Mouse (Mus musculus) adrenal gland, postnatal 14 days (tissue): ENCODE results near the gene Cfap43. TPM values are rescaled to one million over a fixed set of nuclear protein-coding genes. Genes with fewer than 3 reads are reported as not detected.

Experiments
- DNase-seq: peaks from one replicate; pipeline ENCODE4 v3.0.0; 2021; ENCODE audit warnings: mixed read lengths
- total RNA-seq: library from RNA; stranded (reverse); gene quantifications from 2 replicates; pipeline ENCODE4 v1.2.3, GENCODE M21; 2021

The Cfap43 gene
- total RNA-seq, 1 experiment from 2014 or later = not detected

DNA sequence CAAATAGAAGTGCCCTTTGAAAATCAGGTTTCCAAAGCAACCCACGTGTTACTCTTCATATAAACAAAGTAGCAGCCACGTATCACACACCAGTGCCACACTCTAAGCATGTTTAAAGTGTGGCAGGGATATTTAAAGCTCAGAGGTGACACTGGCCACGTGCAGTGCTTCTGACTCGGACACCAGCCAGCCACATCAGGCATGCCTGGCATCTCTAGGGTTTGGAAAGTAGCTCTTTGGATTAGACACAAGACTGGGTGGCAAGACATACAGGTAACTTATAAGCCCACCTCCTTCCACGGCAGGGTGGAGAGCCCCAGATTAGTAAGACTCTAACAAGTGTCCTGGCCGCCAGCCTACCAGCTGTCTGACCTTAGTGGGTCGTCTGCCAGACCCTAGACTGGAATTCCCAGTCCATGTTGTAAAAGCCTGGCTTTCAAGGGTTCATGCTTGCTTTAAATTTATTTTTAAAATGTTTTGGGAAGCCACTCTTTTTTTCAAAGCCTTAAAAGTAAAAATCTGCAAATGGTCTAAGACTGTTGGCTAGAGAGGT, 33.8 kb downstream of the Cfap43 start:
- DNase-seq = no peak

DNA sequence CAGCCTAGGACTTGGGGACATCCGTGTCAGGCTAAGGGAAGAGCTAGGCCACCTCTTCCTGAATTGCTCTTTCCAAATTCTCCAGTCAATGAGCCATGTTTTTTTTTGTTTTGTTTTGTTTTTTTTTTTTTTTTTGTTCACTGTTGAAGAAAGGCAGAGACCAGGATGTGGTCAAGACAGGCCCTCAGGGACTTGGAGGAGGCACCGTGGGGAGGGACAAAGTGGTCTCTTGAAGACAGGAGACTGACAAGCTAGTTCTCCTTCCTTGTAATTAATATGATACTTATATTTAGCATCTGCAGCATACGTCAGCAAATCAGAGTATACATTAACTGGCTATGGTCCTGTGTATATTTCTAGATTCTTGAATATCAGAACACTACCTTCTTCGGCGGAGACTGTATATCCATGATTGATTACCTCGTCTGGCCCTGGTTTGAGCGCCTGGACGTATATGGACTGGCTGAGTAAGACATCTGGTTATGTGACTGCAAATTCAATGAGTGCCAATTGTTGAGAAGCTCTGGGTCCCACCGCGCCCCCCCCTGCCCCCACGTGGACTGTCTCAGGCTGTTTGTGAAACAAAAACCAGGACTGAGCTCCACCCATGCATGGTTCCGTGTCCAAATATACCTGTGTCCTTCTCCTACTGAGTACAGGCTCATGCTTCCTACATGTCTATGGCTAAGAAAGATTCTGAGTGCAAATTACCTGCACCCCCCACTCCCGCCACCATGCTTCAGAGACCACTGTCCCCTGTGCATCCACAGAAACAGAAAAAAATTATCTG, 34.6 kb downstream of the Cfap43 start:
- no peak for DNase-seq

DNA sequence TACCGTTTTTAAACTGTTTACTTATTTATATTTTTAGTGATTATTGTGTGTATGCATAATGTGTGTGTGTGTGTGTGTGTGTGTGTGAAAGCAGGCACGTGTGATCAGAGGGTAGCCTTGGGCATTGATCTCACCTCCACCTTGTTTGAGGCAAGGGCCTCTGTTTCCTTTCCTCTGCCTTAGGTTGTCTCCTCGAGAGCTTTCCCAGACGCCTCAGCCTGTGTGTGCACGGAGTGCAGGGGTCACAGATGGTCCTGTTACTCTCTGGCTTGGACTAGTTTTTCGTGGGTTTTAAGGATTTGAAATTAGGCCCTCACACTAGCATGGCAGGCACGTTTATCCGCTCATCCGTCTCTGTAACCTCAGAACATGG, 36.2 kb downstream of the Cfap43 start:
- no peak for DNase-seq

DNA sequence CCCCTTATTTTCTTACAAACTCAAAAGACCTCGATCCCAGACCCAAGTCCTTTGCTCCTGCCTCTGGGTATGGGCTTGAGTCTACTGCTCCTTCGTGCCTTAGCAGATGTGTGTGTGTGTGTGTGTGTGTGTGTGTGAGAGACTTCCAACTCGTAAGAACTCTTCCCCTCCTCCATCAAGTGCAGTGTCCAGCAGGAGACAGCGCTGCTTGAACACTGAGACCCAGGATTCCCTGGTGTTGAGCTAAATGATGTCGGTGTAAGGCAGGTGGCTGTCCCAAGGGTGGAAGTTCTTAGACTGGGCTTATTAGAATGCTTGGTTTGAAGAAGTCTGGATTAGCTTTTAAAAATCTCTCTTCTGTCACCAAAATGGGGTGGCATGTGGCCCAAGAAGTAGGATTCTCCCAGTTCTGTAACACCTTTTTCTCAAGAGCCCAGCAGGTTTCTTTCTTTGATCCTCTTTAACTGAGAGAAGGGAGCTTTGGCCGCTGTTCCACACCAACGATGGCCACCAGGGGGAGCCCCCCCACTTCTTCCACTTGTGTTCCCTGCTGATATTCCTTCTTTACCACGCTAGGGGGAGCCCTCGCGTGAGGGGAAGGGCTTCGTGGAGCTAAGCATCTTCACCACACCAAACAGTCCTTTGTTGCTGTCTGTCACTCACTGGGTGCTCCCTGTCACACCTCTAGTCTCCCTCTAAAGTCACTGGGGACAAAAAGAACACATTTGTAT, 36.8 kb downstream of the Cfap43 start:
- DNase-seq = peak; percentile 91

DNA sequence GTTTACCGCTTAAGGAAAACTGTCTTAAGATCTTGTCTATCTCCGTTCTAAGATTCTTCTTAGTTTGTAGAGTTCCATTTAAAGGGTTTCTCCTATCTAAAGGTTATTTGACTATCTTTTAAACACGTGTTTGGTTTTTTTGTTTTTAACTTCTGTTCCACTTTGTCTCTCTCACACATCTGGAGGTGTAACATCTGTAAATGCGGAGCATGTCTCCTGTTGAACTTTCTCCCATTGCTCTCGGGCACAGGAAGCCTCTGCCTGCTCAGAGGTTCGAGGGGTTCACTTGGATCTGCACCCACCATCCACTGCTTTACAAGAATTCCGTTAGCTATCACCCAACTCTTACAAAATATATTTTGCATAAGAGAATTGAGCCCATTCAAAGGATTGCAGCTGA, 37.5 kb downstream of the Cfap43 start:
- no peak for DNase-seq

DNA sequence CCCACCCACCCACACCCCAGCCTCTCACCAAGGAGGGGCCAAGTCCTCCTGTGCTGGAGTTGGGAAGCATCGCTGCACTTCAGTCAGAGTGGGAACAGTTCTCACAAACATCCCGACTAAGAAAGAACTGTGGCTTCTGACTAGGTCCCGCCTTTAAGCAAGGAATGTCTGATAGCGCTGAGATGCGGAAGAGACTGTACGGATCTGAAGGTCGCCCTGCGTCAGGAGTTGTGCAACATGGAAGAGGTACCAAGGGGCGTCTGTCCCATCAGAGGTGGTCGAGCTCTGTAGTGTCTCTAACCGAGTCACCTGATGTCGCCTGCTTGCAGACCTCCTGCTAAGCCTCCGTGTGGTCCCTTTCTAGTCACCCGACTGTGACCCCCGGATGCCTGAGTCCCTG, 42.8 kb downstream of the Cfap43 start:
- DNase-seq = no peak

DNA sequence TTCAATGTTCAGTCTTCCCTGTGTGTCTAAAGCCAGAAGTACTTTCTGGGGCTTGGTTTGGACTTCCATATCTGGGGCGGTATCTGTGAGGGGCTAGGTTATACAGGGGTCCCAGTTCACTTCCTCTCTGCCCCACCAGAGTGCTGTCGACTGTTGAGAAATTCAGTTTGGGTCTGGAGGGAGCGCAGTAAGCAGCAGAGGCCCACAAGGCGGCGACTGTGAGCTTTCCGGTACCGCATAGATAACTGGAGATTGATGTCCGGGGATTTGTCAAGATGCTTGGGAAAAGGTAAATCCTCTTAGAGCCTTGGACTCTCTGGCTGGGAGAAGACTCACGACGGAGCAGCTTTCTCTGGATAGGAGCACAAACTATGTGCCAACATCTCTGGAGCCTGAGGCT, 47.6 kb downstream of the Cfap43 start:
- no peak for DNase-seq

DNA sequence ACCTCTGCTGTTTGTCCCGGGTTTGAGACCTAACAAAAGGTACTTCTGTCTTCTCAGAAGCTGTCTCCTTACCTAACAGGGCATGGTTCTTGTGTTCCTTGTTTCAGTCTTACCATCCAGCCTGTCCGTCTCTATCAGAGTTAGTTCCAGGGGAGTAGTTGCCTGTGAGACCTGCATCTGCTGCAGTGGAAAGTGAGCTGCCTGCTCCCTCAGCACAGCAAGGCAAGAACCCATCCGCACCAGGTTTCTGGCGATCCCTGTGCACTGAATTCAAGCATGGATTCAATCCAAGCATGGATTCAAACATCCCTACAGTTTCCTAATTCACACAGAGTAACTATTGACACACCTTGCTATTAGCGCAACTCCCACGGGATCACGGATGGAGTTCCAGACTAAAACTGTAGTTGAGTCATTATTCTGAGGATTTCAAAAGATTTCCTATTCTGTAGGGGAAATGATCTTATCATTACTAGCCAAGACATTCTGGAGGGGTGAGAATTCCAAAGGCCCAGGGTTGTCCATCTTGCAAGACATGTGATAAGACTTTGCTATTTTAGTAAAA, 48.9 kb downstream of the Cfap43 start:
- DNase-seq = no peak

DNA sequence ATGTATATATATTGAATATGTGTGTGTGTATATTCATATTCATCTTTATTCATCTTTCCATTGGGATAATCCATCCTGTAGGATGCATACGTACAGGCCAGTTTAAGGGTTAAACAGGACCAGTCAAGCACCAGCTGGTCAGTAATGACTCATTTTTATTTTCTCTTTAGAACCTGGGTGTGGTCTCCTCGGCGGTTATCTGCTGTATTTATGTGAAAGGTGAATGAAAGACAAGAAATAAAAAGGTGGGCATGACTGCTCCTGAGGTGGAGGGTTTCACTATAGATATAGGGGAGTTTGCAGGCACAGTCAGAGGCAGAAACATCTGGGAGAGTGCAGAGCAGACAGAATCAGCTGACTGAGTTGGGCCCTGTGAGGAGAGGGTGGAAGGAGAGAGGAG, 49.6 kb downstream of the Cfap43 start:
- no peak for DNase-seq

DNA sequence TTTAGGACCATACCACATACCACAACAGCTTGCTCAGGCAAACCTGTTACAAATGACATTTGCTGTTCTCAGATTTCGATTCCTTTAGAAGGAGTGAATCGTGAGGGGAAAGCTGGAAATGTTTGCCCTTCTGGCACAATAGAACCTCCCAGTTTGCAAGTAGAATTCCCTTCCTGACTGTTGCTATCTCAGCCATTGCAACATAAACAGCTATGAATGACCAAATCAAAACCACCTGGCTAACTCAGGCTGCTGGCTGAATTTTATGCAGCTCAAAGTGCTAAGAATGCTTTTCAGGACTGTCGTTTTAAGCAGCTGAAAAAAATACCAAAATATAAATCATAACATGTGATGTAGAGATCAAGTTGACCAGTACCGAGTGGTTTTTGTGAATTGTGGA, 50.1 kb downstream of the Cfap43 start:
- DNase-seq = no peak

DNA sequence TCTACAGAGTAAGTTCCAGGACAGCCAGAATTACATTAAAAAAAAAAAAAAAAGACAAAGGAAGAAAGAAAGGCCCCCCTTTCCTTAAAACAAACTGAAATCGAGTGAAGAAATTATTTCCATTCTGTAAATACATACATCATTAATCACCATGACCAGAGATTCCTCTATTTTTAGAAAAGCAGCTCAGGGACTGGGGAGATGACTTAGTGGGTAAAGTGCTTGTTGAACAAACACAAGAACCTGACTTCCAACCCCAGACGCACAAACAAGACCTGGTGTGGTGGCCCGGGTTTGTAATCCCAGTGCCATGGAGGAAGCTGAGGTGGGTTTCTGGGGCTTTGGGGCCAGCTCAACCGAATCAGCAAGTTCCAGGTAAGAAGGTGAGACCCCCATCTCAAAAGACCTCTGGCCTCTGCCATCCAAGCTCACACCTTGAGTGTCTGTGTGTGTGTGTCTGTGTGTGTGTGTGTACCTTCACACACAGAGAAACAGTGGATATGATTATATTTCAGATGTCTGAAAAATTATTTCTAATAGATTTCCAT, 51.4 kb downstream of the Cfap43 start:
- no peak for DNase-seq

DNA sequence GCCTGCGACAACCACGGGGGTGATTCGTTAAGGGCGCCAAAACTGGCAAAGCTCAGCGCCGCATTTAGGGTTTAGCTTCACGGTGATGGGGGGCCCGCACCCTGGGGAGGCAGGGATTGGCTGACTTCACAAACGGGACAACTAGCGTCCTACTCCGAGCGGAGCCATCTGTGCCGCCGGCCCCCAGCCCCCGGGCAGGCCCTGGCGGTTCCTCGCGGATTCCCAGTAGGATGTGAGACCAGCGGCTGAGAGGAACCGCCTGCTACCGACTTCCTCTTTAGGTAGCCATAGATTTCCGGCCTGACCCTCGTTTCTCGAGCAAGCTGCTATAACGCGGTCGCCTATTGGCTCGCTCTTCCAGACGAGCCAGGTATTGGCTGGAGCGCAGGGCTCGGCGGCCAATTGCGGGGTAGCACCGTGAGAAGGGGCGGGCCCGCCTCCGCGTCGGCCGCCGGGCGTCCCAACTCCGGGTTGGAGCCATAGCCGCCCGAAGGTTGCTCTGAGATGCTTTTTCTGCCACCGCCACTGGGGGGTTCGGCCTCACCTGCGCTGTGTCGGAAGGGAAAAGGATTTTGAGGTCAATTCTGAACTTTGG, 53.6 kb downstream of the Cfap43 start, which contains the start of gene Gsto2:
TSS of gene Gsto2 (plus strand) at position 182 of the 595 bp plus-strand sequence.
- DNase-seq = peak; percentile 96

DNA sequence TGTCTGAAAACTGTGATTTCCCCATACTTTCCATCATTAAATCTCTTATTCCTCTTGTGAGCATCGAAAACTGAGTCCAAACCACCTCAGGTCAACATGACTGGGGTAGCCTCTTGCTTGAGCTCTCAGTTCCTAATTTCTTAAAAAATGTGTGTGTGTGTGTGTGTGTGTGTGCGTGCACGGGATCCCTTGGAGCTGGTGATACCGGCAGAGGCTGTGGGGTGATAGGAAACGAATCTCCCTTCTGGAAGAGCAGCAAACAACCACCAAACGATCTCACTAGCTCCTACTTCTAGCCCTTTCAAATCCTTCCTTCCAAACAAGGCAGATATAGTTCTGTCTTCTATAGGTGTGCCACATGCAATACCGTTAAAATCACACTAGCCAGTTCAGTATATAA, 54.4 kb downstream of the Cfap43 start:
- DNase-seq = no peak

DNA sequence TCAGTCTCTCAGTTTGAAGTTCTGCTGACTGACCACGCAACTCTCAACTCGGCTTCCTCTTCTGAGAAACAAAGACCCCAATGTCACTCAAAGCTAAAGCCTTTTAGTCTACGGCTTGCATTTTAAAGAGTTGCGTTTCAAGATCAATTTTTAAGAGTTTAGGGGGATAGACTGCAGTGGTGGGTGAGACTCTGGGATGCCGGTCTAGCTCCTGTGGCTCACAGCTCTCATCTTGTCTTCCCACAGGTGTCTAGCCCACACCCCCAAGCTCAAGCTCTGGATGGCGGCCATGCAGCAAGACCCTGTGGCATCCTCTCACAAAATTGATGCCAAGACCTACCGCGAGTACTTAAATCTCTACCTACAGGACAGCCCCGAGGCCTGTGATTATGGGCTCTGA, 55.0 kb downstream of the Cfap43 start:
- DNase-seq = no peak

DNA sequence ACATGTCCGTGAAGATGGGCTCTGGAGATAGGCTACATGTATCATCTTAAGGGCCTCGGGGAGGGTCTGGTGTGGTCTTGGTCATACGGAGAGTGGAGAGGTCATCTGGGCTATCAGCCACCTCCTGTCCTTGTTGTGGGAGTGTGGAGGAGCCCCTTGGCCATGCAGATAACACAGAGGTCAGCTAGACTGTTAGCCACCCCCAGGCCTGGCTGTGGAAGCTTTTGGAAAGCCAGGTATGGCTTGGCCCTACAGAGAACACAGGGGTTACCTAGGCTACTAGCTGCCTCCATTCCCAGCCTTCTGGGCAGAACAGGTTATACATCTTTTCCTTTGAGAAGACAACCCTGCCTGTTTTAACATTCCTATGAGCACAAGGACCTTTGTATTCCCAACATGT, 56.5 kb downstream of the Cfap43 start:
- DNase-seq = no peak

DNA sequence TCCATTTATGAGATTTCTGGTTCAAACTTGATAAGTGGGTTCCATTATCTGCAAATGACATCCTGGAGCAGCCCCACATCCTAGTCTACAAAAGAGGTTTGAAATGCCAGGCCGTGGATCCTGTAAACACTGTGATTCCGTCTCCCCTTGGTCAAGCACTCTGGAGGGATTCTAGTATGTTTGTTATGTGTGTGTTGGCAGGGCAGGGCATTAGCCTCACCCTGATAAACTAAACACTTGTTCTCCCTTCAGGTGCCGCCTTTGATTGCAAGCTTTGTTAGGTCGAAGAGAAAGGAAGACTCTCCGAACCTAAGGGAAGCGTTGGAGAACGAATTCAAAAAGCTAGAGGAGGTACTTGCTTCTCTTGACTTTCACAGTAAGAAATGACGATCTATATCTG, 59.9 kb downstream of the Cfap43 start:
- DNase-seq = no peak

DNA sequence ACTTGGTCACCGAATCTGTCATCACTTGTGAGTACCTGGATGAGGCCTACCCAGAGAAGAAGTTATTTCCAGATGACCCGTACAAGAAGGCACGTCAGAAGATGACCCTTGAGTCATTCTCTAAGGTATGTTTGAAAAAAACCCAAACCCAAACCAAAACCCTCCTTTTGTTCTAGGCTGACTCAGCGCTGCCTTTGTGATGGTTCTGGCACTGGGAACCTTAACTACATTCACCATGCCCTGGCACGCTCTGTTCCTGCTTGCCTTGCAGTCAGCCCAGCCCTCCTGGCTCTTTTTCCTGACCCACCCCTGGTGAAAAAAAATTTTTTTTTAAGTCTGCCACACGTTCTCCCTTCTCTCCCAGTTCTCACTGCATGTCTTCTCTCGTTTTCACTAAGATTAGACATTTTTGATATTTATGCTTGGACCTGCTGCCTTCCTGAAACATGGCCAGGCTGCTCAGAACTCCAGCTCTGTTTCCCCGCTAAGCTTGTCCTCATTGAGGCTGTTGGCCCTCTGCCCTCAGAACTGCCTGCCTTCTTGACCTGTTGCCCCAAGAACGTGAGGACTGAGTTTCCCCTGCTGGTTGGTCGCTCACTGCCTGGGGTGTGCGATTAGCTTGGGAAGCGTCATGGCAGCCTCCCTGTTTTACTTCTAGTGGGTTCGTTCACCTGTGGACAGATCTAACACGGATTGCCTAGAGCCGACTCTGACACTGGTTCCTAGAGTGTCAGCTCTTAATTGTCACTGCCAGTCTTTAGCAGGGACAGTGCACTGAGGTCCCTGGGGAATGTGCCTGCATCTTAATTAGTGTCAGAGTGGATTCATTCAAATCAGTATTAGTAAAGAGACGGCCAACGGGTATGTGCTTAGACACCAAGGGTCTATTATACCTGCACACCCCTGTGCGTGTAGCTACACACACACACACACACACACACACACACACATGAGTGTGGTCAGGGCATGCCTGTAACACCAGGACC, 60.8 kb downstream of the Cfap43 start:
- no peak for DNase-seq

DNA sequence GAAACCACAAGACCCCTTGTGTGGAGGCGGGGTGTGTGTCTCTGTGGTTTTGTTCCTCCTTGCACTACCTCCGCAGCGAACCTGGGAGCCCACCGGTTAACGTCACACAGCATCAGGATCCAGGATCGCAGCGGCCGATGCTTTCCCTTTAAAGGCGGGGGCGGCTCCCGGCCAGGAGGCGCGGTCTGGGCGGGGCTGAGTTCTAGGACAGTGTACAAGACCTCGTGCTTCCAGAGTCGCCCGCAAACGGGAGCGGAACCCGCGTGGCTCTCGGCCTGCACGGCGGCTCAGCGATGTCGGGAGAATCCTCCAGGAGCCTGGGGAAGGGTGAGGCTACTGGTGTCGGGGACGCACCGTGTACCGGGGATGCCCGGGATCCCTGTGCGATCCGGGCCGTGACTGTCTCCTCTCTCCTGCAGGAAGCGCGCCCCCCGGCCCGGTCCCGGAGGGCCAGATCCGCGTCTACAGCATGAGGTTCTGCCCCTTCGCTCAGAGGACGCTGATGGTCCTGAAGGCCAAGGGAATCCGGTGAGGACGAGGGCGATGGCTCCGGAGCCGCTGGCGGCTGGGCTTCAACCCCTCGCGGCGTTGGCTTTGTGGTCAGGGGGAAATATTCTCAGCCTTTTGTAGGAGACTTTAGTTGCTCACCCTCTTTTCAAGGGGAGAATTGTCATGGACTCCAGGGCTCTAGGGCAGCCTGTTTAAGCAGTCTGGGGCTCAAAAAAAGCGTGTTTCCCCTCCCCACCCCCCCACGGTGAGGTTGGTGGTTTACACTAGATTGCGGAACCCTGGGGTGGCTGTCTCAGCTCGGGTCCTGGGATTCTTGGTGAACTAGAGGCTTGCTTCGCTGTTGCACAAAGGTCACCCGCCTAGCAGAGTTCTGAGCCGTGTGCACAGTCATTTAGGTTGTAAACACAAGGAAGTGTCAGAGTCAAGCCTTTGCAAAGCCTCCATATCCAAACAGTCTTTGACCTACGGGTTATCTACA, 64.0 kb downstream of the Cfap43 start, which contains the start of gene Gsto1:
TSS of gene Gsto1 (plus strand) at position 175 of the 988 bp plus-strand sequence.
- peak; percentile 95 for DNase-seq

DNA sequence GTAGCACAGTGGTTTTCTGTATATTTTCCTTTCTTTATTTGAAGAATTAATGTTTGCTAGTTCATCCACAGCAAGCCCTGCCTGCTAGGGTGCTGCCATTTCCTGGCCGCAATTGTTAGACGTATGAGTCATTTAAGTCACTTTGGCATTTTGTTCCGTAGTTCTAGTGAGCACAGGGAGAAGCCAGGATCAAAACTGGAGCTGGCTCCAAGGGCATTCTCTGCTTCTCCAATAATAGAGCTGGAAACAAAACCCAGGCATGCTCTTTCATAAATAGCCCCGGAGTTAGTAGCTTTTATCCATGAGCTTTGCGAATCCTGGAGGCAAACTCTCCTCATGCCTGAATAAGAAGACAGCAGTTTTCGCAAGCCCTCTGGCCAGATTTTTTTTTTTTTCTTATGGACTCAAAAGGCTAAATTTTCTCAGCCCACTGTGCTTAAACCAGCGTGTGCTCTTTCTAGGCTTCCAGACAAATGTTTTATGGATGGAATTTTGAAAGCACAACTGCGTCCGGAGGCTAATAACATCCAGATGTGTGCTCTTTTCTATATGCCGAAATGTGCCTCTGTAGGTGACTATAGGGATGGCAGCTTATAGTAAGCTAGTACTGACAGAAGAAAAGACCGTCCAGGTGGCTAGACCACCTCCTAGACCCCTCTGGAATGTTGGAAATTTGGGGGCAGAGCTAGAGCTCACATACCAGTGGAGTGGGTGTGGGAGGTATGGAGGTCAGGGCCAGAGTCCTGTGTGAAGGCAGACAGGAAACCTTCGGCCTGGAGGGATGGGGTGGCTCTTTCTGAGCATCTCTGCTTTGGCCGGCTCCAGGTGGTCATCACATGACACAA, 64.9 kb downstream of the Cfap43 start:
- DNase-seq = no peak
